Mouse (Mus musculus): Measurements from ENCODE around the gene Polr1e.
A peak's percentile ranks its signal among the peaks of the same experiment; 100 is the strongest.
"Not testable (repeated sequence)": the region's sequence is repeated elsewhere in the genome, so short reads cannot be mapped to it uniquely, and the experiment has no call there.

Gene Polr1e

DNA sequence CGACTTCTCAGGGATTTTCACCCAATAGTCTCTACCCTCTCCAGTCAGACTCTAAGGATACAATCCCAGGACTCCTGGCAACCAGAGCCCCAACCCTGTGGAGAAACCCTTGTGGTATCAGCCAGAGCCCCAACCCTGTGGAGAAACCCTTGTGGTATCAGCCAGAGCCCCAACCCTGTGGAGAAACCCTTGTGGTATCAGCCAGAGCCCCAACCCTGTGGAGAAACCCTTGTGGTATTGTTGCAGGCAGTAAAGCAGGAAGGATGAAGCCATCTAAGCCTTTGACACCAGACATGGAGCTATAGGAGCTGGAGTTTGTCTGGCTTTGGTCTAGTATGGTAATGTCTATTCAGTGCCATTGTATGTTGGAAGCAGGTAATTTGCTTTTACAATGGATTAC is 45.5 kb downstream of the Polr1e start:
- DNase-seq: not testable (repeated sequence)

DNA sequence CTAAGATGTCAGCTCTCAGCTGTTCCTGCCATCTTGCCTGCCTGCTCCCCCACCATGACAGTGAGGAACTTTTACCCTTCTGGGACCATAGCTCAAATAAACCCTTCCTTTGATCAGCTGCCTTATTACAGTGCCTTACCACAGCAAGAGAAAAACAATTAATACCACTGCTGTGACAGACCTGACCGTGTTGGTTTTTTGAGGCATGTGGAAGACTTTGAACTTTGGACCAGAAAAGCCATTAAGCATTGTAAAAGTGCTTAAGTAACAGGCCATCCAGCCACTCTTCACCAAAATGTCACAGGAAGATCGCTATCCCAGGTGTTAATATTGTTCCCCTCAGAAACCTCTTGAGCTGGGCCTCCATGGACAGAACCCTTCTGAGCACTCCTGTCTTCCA is 46.2 kb downstream of the Polr1e start:
- no peak for DNase-seq

DNA sequence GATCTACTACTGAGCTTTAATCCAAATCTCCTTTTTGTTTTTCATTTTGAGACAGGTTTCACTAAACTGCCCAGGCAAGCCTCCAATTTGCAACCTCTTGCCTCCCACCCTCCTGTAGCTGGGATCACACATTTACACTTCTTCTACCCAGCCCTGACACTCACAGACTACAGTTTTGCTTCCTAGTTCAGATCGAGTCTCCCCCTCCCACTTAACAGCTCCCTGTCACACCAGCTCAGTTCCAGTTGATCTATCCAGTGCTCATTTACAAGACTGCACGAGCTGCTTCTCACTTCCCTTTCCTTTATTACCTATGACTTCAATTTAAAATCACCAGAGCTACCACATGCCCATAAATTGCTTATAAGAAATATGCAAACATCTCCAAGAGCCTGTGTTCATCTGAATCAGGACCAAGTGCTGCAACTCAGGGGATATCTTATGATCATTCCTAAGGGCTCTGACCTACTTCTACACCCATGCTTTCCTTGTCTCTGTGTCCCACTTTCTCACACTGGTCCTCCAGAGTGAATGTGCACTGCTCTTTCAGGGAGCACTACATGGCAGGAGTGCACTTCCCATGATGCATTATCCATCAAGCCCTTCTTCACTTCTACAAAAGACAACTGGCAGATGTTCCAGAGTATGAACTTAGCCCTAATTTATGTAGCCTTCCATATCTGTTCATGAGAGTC is 47.8 kb downstream of the Polr1e start:
- DNase-seq: no peak

GRCm38 (mm10) chr4:45067742-45068141 is 49.4 kb downstream of the Polr1e start:
- no peak for DNase-seq

GRCm38 (mm10) chr4:45072261-45072973 is 54.0 kb downstream of the Polr1e start:
- DNase-seq: no peak

- DNase-seq: peak; percentile 61
These were observed 55.2 kb downstream of the Polr1e start for GRCm38 (mm10) chr4:45073544-45073943.

DNA sequence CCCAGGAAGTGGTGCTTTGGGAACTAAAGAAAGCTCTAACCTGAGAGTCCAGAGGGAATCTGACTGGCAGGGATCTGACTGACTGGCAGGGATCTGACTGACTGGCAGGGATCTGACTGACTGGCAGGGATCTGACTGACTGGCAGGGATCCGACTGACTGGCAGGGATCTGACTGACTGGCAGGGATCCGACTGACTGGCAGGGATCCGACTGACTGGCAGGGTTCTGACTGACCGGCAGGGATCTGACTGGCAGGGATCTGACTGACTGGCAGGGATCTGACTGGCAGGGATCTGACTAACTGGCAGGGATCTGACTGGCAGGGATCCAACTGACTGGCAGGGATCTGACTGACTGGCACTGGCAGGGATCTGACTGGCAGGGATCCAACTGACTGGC is 62.7 kb downstream of the Polr1e start:
- not testable (repeated sequence) for DNase-seq

- DNase-seq: no peak
These were observed 64.6 kb downstream of the Polr1e start for GRCm38 (mm10) chr4:45082951-45083350.

- no peak for DNase-seq
These were observed 65.1 kb downstream of the Polr1e start for GRCm38 (mm10) chr4:45083487-45083886.

DNA sequence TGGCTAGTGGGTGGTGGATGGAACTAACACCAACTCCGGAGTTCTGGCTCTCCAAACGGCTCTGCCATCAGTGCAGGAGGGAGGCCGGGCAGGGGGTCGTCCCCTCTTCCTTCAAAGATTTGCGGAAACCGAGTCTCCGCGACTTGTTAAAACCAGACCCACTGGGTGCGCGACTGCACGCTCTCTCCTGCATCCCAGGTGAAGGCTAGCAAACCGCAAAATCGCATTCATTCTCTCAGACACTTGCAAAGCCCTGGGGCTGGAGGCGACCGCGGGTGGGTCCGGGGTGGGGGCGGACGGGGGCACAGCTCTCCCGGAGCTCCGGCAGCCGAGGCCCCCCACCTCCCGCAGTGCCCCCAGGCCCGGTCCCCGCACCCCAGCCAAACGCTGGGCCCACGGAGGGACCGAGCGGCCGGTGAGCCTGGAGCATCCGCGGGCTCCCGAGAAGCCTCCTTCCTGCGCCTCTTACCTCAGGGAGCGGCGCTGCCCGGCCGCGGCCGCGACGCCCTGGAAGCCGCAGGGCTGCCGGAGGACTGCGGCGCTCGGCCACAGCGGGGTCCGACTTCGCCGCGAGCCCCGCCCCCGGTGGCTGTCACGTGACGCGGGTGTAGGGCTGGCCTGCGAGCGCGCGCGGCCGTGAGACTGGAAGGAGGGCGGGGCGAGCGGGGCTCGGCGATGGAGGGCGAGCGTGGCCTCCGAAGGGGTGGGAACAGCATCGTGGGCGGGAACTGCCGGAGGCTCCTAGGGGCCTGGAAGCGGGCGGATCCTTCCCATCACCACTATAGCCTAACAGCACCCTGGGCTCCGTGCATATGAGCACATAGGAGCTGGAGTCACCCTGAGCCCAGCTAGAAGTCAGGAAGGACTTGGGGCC is 65.9 kb downstream of the Polr1e start, which contains the start of gene Fbxo10:
TSS of gene Fbxo10 (minus strand) at position 584 of the 874 bp plus-strand sequence.
- DNase-seq: peak; percentile 98

DNA sequence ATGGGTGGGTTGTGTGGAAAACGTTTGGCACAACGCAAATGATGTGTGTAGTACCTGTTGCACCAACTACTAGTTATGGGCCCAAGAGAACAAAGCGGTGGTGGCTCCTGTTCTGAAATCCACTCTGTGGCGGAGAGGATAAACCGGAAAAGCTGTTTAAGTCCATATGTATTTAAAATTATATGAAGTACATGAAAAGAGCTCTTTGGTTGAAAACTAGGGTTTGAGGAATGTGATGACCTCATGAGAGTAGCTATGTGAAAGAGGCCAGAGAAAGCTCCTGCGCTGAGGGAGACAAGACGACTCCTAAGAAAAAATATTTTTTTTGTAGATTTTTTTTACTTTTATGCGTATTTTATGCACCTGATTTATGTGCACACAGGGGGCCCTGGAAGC is 66.5 kb downstream of the Polr1e start:
- DNase-seq: no peak
